Mouse (Mus musculus) midbrain, embryonic 16.5 days (tissue): ENCODE measurements at regions not wholly inside any gene's neighbourhood (a gene's known extent, or its start where the extent isn't known, plus 50 kb on each side); places are given as distances from the start of the nearest gene placed in this dataset.
A peak's percentile ranks its signal among the peaks of the same experiment; 100 is the strongest.
"Not testable (repeated sequence)": the region's sequence is repeated elsewhere in the genome, so short reads cannot be mapped to it uniquely, and the experiment has no call there.

Experiments used
- ATAC-seq: fragments of 200-750 bp; cut with Nextera tagmentation; 2 replicates; pipeline ENCODE4 v1.8.0; 2017; ENCODE audit warnings: moderate TSS enrichment
- H3K27ac ChIP-seq: fragments of 300-500 bp; sonication (generic); 2 replicates; pipeline ENCODE4 v1.5.1; 2014; ENCODE audit warnings: mild to moderate bottlenecking, low read length, mixed read lengths
- H3K27me3 ChIP-seq: fragments of 300-500 bp; sonication (generic); 2 replicates; pipeline ENCODE4 v1.6.1; 2014; ENCODE audit warnings: low read depth, low read length, mixed read lengths; ENCODE audit not compliant: control insufficient read depth, insufficient read depth
- H3K36me3 ChIP-seq: fragments of 300-500 bp; sonication (generic); 2 replicates; pipeline ENCODE4 v1.6.1; 2014; ENCODE audit warnings: mild to moderate bottlenecking, low read length, moderate library complexity, mixed read lengths; ENCODE audit not compliant: control insufficient read depth, insufficient read depth
- H3K4me1 ChIP-seq: fragments of 300-500 bp; sonication (generic); 2 replicates; pipeline ENCODE4 v1.6.1; 2014; ENCODE audit warnings: mild to moderate bottlenecking, low read length, mixed read lengths; ENCODE audit not compliant: control insufficient read depth, insufficient read depth
- H3K4me2 ChIP-seq: fragments of 300-500 bp; sonication (generic); 2 replicates; pipeline ENCODE4 v1.6.1; 2014; ENCODE audit warnings: mild to moderate bottlenecking, low read length, mixed read lengths
- H3K4me3 ChIP-seq: fragments of 300-500 bp; sonication (generic); 2 replicates; pipeline ENCODE4 v1.5.1; 2014; ENCODE audit warnings: low read depth, mild to moderate bottlenecking, low read length, moderate library complexity, mixed read lengths
- H3K9ac ChIP-seq: fragments of 300-500 bp; sonication (generic); 2 replicates; pipeline ENCODE4 v1.6.1; 2014; ENCODE audit warnings: low read depth, low read length, mixed read lengths
- H3K9me3 ChIP-seq: fragments of 300-500 bp; sonication (generic); replicated peaks from 2 replicates; pipeline ENCODE4 v1.6.1; 2014; ENCODE audit warnings: mild to moderate bottlenecking, low read length, mixed read lengths; ENCODE audit not compliant: control insufficient read depth, poor library complexity, severe bottlenecking
- WGBS: fragments of 180-500 bp; shearing (Covaris S2); extraction: QIAGEN DNeasy Blood & Tissue Kit; methylation state at CpG from one replicate; pipeline ENCODE4 v1.1.7; 2014; 5-methylcytosine and 5-hydroxymethylcytosine counted together

GRCm38 (mm10) chr14:113838237-113838636, 523.8 kb downstream of the Tpm3-rs7 start:
- Histone ChIP-seq H3K36me3 (no peaks in the 10 kb centered on the region), H3K4me1 (no peaks in the 10 kb centered on the region), H3K9me3 (no peaks in the 10 kb centered on the region), H3K27me3 (no peaks in the 10 kb centered on the region), H3K9ac (no peak overlapping the region), H3K27ac (no peak overlapping the region), H3K4me3 (no peak overlapping the region), H3K4me2 (no peak overlapping the region)
- ATAC-seq: no peak
- 84% methylated on average over 5 of the region's 5 CpGs for WGBS

- not testable (repeated sequence) for H3K9me3 ChIP-seq, H3K4me2 ChIP-seq, H3K4me3 ChIP-seq, H3K4me1 ChIP-seq, H3K27ac ChIP-seq, H3K27me3 ChIP-seq, H3K36me3 ChIP-seq, ATAC-seq, H3K9ac ChIP-seq
- 93% methylated on average over 1 of the region's 1 CpGs for WGBS
Measured at GRCm38 (mm10) chr14:113847836-113848235, 533.4 kb downstream of the Tpm3-rs7 start.

- WGBS: 91% methylated on average over 4 of the region's 4 CpGs
- H3K27me3 ChIP-seq: no peaks in the 10 kb centered on the region
- ATAC-seq: no peak
- no peaks in the 10 kb centered on the region for H3K9me3 ChIP-seq
- no peak overlapping the region for H3K27ac ChIP-seq
- H3K4me1 ChIP-seq: no peaks in the 10 kb centered on the region
- no peak overlapping the region for H3K9ac ChIP-seq
- H3K36me3 ChIP-seq: no peaks in the 10 kb centered on the region
- no peak overlapping the region for H3K4me2 ChIP-seq
- no peak overlapping the region for H3K4me3 ChIP-seq
Measured at GRCm38 (mm10) chr14:113852988-113853387, 538.6 kb downstream of the Tpm3-rs7 start.

- peak; percentile 89 for ATAC-seq
- no peak overlapping the region for H3K9ac ChIP-seq
- no peaks in the 10 kb centered on the region for H3K9me3 ChIP-seq
- peak overlapping the region; percentile 64 for H3K27ac ChIP-seq
- H3K27me3 ChIP-seq: no peaks in the 10 kb centered on the region
- H3K36me3 ChIP-seq: no peaks in the 10 kb centered on the region
- no peak overlapping the region for H3K4me2 ChIP-seq
- 48% methylated on average over 5 of the region's 5 CpGs for WGBS
- peaks cover 5% of the 10 kb centered on the region; the same call in 1 of the 2 replicates for H3K4me1 ChIP-seq
- no peak overlapping the region for H3K4me3 ChIP-seq
Measured at GRCm38 (mm10) chr14:113867123-113868019, 553.0 kb downstream of the Tpm3-rs7 start.

- Histone ChIP-seq H3K9me3 (no peaks in the 10 kb centered on the region), H3K36me3 (no peaks in the 10 kb centered on the region), H3K4me2 (no peak overlapping the region), H3K27me3 (no peaks in the 10 kb centered on the region), H3K4me1 (no peaks in the 10 kb centered on the region), H3K27ac (no peak overlapping the region), H3K4me3 (no peak overlapping the region), H3K9ac (no peak overlapping the region)
- ATAC-seq: no peak
Measured at GRCm38 (mm10) chr14:113883581-113883980, 569.2 kb downstream of the Tpm3-rs7 start.

GRCm38 (mm10) chr14:113886925-113887871, 572.8 kb downstream of the Tpm3-rs7 start:
- Histone ChIP-seq H3K27me3 (no peaks in the 10 kb centered on the region), H3K9ac (no peak overlapping the region), H3K27ac (no peak overlapping the region), H3K9me3 (no peaks in the 10 kb centered on the region), H3K4me2 (no peak overlapping the region), H3K4me1 (no peaks in the 10 kb centered on the region), H3K36me3 (no peaks in the 10 kb centered on the region), H3K4me3 (no peak overlapping the region)
- WGBS: 73% methylated on average over 6 of the region's 6 CpGs
- ATAC-seq: no peak

GRCm38 (mm10) chr14:113930779-113931178, 616.4 kb downstream of the Tpm3-rs7 start:
- Histone ChIP-seq H3K9me3 (no peaks in the 10 kb centered on the region), H3K27me3 (no peaks in the 10 kb centered on the region), H3K4me1 (0 out of 2 replicates have a peak, but pooled peaks cover 4% of the 10 kb centered on the region), H3K9ac (no peak overlapping the region), H3K4me2 (no peak overlapping the region), H3K27ac (no peak overlapping the region), H3K36me3 (no peaks in the 10 kb centered on the region), H3K4me3 (no peak overlapping the region)
- WGBS: 29% methylated on average over 1 of the region's 1 CpGs
- ATAC-seq: no peak

GRCm38 (mm10) chr14:113933841-113934240, 619.4 kb downstream of the Tpm3-rs7 start:
- H3K4me1 ChIP-seq: 0 out of 2 replicates have a peak, but pooled peaks cover 4% of the 10 kb centered on the region
- H3K9me3 ChIP-seq: no peaks in the 10 kb centered on the region
- H3K36me3 ChIP-seq: no peaks in the 10 kb centered on the region
- no peak overlapping the region for H3K4me2 ChIP-seq
- H3K27me3 ChIP-seq: no peaks in the 10 kb centered on the region
- no peak overlapping the region for H3K9ac ChIP-seq
- 98% methylated on average over 4 of the region's 4 CpGs for WGBS
- no peak overlapping the region for H3K4me3 ChIP-seq
- no peak for ATAC-seq
- no peak overlapping the region for H3K27ac ChIP-seq
